Mouse (Mus musculus) lung, postnatal 0 days (tissue): Measurements from ENCODE around the gene Med26. TPM values are rescaled to one million over a fixed set of nuclear protein-coding genes. Genes with fewer than 3 reads are reported as not detected.

Experiments
- ATAC-seq: fragments of 200-750 bp; cut with Nextera tagmentation; 2 replicates; pipeline ENCODE4 v1.8.0; 2017; ENCODE audit warnings: moderate library complexity
- DNase-seq: peaks from one replicate; pipeline ENCODE4 v3.0.0-alpha.2; 2016; ENCODE audit warnings: low spot score
- H3K27ac ChIP-seq: fragments of 300-500 bp; sonication (generic); 2 replicates; pipeline ENCODE4 v1.5.1; 2014; ENCODE audit warnings: antibody characterized with exemption, mild to moderate bottlenecking, low read length, mixed read lengths
- H3K27me3 ChIP-seq: fragments of 300-500 bp; sonication (generic); replicated peaks from 2 replicates; pipeline ENCODE4 v1.6.1; 2014; ENCODE audit warnings: low read length, mixed read lengths; ENCODE audit not compliant: insufficient read depth
- H3K36me3 ChIP-seq: fragments of 300-500 bp; sonication (generic); 2 replicates; pipeline ENCODE4 v1.6.1; 2014; ENCODE audit warnings: low read length, mixed read lengths; ENCODE audit not compliant: insufficient read depth
- H3K4me1 ChIP-seq: fragments of 300-500 bp; sonication (generic); 2 replicates; pipeline ENCODE4 v1.6.1; 2014; ENCODE audit warnings: antibody characterized with exemption, low read depth, low read length, mixed read lengths; ENCODE audit not compliant: insufficient read depth
- H3K4me2 ChIP-seq: fragments of 300-500 bp; sonication (generic); replicated peaks from 2 replicates; pipeline ENCODE4 v1.6.1; 2014; ENCODE audit warnings: low read depth, mild to moderate bottlenecking, low read length, moderate library complexity, mixed read lengths
- H3K4me3 ChIP-seq: fragments of 300-500 bp; sonication (generic); 2 replicates; pipeline ENCODE4 v1.5.1; 2014; ENCODE audit warnings: low read depth, low read length
- H3K9ac ChIP-seq: fragments of 300-500 bp; sonication (generic); replicated peaks from 2 replicates; pipeline ENCODE4 v1.6.1; 2014; ENCODE audit warnings: low read depth, mild to moderate bottlenecking
- H3K9me3 ChIP-seq: fragments of 300-500 bp; sonication (generic); 2 replicates; pipeline ENCODE4 v1.6.1; 2016; ENCODE audit warnings: low read length, mixed read lengths
- CTCF ChIP-seq: IDR thresholded peaks from 2 replicates; pipeline ENCODE4 v1.5.1; 2016; ENCODE audit warnings: antibody characterized with exemption, mild to moderate bottlenecking
- EP300 ChIP-seq: IDR thresholded peaks from 2 replicates; pipeline ENCODE4 v1.6.1; 2016; ENCODE audit warnings: antibody characterized with exemption, mild to moderate bottlenecking, control low read depth
- WGBS: fragments of 180-500 bp; shearing (Covaris S2); extraction: QIAGEN DNeasy Blood & Tissue Kit; methylation state at CpG from one replicate; pipeline ENCODE4 v1.1.7; 2014; 5-methylcytosine and 5-hydroxymethylcytosine counted together
- polyA plus RNA-seq: library from polyadenylated mRNA; unstranded; fragments of >200 nt; fragmentation: Nextera tagmentation; extraction: Ambion mirVana; gene quantifications from 2 replicates; pipeline ENCODE4 v1.2.1, GENCODE M21; 2015

Med26 gene
- polyA plus RNA-seq, 1 experiment from 2014 or later, result 9.6 TPM

DNA sequence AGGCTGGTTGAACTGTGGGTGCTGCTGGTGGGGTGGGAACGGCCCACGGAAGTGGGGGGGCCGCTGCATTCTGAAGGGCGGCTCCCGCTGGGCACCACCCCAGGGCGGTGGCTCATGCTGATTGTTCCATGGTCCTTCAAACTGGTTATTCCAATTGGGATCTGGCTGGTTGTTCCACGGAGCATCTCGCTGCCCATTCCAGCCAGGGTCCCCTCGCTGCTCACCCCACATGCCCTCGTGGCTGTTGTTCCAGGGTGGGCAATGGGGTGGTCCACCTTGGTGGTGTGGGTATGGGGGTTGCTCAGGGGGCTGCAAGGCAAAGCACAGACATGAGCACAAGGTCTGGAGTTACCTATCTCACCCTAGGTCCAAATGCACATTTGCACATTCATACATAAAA lies 83.9 kb downstream of the Med26 start:
- Histone ChIP-seq H3K27me3 (no peaks in the 10 kb centered on the region), H3K36me3 (peaks cover 60% of the 10 kb centered on the region), H3K9me3 (no peaks in the 10 kb centered on the region), H3K4me1 (no peaks in the 10 kb centered on the region), H3K4me2 (no peak overlapping the region), H3K4me3 (no peak overlapping the region), H3K9ac (no peak overlapping the region), H3K27ac (no peak overlapping the region)
- TF ChIP-seq EP300 (no peak), CTCF (no peak)
- WGBS, result 96% methylated on average over 10 of the region's 10 CpGs
- ATAC-seq (no peak), DNase-seq (no peak)

DNA sequence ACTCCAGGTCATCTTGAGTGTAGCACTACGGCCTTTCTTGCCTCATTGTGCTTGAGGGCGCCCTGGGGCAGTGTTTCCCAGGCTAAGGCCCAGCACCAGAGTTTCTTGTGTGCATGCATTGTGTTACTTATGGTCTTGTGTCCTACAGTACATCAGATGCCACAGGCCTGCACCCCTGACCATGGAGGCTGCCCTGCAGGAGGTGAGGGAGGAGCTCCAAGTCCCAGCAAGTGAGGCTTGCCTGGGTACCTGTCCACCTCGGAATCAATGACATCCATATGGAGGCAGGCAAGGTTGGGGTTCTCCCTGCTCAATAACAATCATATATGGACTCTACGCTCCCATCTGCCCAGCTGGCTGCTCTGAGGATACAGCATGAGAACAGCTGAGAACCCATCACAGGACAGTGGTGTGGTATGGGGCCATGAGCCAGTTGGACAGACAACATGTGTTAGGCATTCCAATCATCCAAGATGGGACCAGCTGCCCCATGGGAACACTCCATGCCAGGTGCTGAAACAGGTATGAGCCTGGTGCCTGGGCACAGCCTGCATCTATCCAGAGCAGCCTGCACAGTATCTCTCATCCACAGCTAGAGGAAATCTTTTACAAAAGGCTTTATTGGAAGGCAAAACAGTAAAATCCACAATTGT lies 88.1 kb downstream of the Med26 start:
- Histone ChIP-seq H3K27me3 (no peaks in the 10 kb centered on the region), H3K4me2 (no peak overlapping the region), H3K27ac (no peak overlapping the region), H3K9ac (no peak overlapping the region), H3K36me3 (peaks cover 32% of the 10 kb centered on the region), H3K4me3 (no peak overlapping the region), H3K4me1 (no peaks in the 10 kb centered on the region), H3K9me3 (no peaks in the 10 kb centered on the region)
- TF ChIP-seq EP300 (no peak), CTCF (no peak)
- WGBS, result 91% methylated on average over 4 of the region's 4 CpGs
- ATAC-seq, result no peak
- no peak for DNase-seq

DNA sequence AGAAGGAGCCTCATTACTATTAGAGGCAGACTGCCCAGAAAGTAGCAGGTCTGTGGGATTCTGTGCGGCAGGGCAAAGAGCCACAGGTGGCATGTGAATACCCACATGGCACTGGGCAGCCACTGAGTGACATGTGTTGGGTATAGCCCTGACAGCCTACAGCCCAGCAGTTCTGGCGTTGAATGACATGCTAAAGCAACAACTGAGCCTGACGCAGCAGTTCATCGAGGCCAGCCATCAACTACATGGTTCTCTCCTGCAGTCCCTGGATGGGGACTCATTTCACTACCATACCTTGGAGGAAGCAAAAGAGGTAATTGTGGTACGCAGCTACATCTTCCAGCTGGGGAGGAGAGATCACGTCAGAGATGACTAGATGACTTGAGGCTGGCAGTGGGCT lies 89.6 kb downstream of the Med26 start:
- WGBS, result 83% methylated on average over 6 of the region's 6 CpGs
- no peaks in the 10 kb centered on the region for H3K27me3 ChIP-seq
- ATAC-seq, result no peak
- H3K9ac ChIP-seq, result no peak overlapping the region
- H3K4me2 ChIP-seq, result no peak overlapping the region
- no peak overlapping the region for H3K27ac ChIP-seq
- no peak overlapping the region for H3K4me3 ChIP-seq
- H3K4me1 ChIP-seq, result no peaks in the 10 kb centered on the region
- DNase-seq, result no peak
- peaks cover 23% of the 10 kb centered on the region for H3K36me3 ChIP-seq
- no peaks in the 10 kb centered on the region for H3K9me3 ChIP-seq
- TF ChIP-seq EP300 (no peak), CTCF (no peak)

DNA sequence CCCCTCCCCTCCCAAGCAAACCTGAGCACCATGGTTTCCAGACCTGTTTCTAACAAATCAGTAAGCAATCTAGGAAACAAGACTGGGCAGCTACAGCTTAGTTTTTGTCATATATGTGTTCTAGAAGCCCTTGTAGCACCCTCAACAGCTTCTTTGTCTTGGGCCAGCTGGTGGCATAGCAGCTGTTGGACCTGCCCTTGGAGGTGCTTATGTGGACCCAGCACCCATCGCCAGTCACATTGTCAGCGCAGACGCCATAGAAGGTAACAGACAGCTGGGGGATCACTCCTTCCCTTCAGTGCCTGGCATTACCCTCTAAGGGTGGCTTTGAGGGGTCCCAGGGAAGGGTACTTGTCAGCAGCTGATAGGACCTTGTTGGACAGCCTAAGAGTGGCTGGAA lies 90.3 kb downstream of the Med26 start:
- H3K4me2 ChIP-seq, result no peak overlapping the region
- no peak overlapping the region for H3K9ac ChIP-seq
- H3K27ac ChIP-seq, result no peak overlapping the region
- no peaks in the 10 kb centered on the region for H3K4me1 ChIP-seq
- no peak for DNase-seq
- WGBS, result 91% methylated on average over 3 of the region's 3 CpGs
- H3K9me3 ChIP-seq, result no peaks in the 10 kb centered on the region
- ATAC-seq, result no peak
- H3K36me3 ChIP-seq, result peaks cover 17% of the 10 kb centered on the region
- H3K4me3 ChIP-seq, result no peak overlapping the region
- H3K27me3 ChIP-seq, result no peaks in the 10 kb centered on the region
- TF ChIP-seq CTCF (no peak), EP300 (no peak)

DNA sequence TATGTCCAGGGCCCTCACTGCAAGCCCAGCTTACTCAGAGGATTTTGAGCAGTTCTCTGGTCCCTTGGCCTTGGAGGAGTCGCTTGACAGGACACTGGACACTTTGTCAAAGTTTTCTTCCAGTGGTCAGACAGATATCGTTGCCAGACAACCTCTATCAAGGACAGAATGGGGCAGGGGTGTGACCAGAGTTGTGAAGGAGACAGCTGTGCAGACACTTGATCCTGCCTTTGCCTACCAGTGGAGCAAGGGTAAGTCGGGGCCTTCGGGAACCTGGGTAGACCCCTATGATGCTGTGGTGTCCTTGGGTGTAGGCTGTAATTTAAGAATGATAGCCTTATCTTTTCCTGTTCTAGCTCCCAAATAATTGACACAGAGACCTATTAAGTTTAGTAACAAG lies 92.8 kb downstream of the Med26 start:
- TF ChIP-seq EP300, result no peak
- TF ChIP-seq CTCF, result no peak
- H3K9ac ChIP-seq, result no peak overlapping the region
- no peak overlapping the region for H3K4me3 ChIP-seq
- H3K4me1 ChIP-seq, result no peaks in the 10 kb centered on the region
- no peak overlapping the region for H3K27ac ChIP-seq
- 87% methylated on average over 4 of the region's 4 CpGs for WGBS
- H3K36me3 ChIP-seq, result peaks cover 24% of the 10 kb centered on the region
- H3K9me3 ChIP-seq, result no peaks in the 10 kb centered on the region
- ATAC-seq (no peak), DNase-seq (no peak)
- H3K4me2 ChIP-seq, result no peak overlapping the region
- no peaks in the 10 kb centered on the region for H3K27me3 ChIP-seq

DNA sequence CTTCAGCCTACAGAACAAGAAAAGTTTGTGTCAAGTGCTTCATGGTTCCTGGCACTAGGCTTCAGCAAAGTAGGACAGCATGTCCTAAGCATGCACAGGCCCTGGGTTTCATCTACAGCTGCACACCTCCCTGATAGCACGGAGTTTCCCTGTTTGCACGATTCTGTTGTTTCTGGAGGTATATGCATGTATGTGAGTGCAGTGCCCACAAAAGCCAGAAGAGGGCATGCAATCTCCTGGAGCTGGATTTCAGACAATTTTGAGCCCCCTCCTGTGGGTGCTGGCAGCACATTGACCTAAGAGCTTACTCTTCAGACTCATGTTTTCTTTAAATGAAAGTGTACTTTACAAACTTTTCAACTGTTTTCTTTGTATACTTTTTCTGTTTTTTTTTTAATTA lies 94.2 kb downstream of the Med26 start:
- DNase-seq, result no peak
- Histone ChIP-seq H3K9me3 (no peaks in the 10 kb centered on the region), H3K9ac (no peak overlapping the region), H3K4me3 (no peak overlapping the region), H3K4me2 (no peak overlapping the region), H3K27ac (no peak overlapping the region), H3K27me3 (no peaks in the 10 kb centered on the region), H3K36me3 (peaks cover 14% of the 10 kb centered on the region), H3K4me1 (no peaks in the 10 kb centered on the region)
- 98% methylated on average over 2 of the region's 2 CpGs for whole genome bisulfite sequencing
- no peak for ATAC-seq
- TF ChIP-seq EP300, result no peak
- no peak for TF ChIP-seq CTCF

DNA sequence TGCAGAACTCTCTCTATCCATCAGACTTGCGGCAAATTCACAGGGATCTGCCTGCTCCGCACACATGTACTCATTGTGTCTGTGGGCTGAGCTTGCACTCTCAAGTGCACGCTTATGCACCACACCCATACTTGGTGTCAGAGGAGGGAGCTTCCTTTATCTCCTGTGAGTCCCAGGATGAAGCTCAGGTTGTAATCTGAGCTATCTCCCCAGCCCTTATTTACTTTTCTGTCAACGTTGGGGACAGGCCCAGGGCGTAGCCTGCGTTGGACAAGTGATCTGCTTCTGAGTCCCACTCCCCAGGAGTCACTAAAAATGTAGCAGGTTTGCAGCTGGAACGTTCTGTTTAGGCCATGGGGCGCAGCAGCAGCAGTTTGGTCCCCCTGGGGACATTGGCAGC lies 96.6 kb downstream of the Med26 start:
- no peak overlapping the region for H3K4me2 ChIP-seq
- H3K27ac ChIP-seq, result no peak overlapping the region
- TF ChIP-seq CTCF (no peak), EP300 (no peak)
- H3K27me3 ChIP-seq, result no peaks in the 10 kb centered on the region
- DNase-seq, result no peak
- H3K9ac ChIP-seq, result no peak overlapping the region
- no peak overlapping the region for H3K4me3 ChIP-seq
- H3K36me3 ChIP-seq, result peaks cover 14% of the 10 kb centered on the region
- WGBS, result 52% methylated on average over 8 of the region's 8 CpGs
- no peaks in the 10 kb centered on the region for H3K9me3 ChIP-seq
- ATAC-seq, result no peak
- H3K4me1 ChIP-seq, result no peaks in the 10 kb centered on the region
